Mouse (Mus musculus) myocyte (in vitro differentiated cells): Measurements from ENCODE around the gene Stx4a. TPM values are rescaled to one million over a fixed set of nuclear protein-coding genes. Genes with fewer than 3 reads are reported as not detected.

Source experiments
- H3K27me3 ChIP-seq: one replicate; pipeline ENCODE4 v1.6.1; 2011; ENCODE audit not compliant: control insufficient read depth, insufficient read depth, insufficient read length
- H3K36me3 ChIP-seq: one replicate; pipeline ENCODE4 v1.6.1; 2011; ENCODE audit not compliant: control insufficient read depth, insufficient read depth
- H3K4me2 ChIP-seq: one replicate; pipeline ENCODE4 v1.6.1; 2011; ENCODE audit warnings: low read depth, control low read depth
- H3K4me3 ChIP-seq: one replicate; pipeline ENCODE4 v1.5.1; 2011; ENCODE audit warnings: mild to moderate bottlenecking, control low read depth, moderate library complexity
- H3K79me2 ChIP-seq: one replicate; pipeline ENCODE4 v1.6.1; 2011; ENCODE audit not compliant: control insufficient read depth, insufficient read depth
- H3ac ChIP-seq: one replicate; pipeline ENCODE4 v1.6.1; 2011; ENCODE audit not compliant: control insufficient read depth, insufficient read length
- CEBPB ChIP-seq: IDR thresholded peaks from 2 replicates; pipeline ENCODE4 v1.6.1; 2011; ENCODE audit warnings: mild to moderate bottlenecking, moderate library complexity; ENCODE audit not compliant: poor library complexity, insufficient read depth, severe bottlenecking
- E2F4 ChIP-seq: IDR thresholded peaks from one replicate; pipeline ENCODE4 v1.6.1; 2011; ENCODE audit warnings: mild to moderate bottlenecking, control low read depth, moderate library complexity; ENCODE audit not compliant: insufficient read depth
- MAX ChIP-seq: IDR thresholded peaks from one replicate; pipeline ENCODE4 v1.6.1; 2011; ENCODE audit warnings: low read depth, mild to moderate bottlenecking, control low read depth
- MYOD1 ChIP-seq, 3 experiments: IDR thresholded peaks; one replicate each; pipeline ENCODE4 v1.6.1; 2011; ENCODE audit warnings: control low read depth in 2 of 3, low read depth in 2 of 3, mild to moderate bottlenecking in 2 of 3, moderate library complexity in 1 of 3; ENCODE audit not compliant: insufficient read length in 2 of 3, control insufficient read depth in 1 of 3
- MYOG ChIP-seq, 3 experiments: IDR thresholded peaks; one replicate each; pipeline ENCODE4 v1.6.1; 2011; ENCODE audit warnings: control low read depth in 2 of 3, low read depth in 2 of 3, mild to moderate bottlenecking in 2 of 3; ENCODE audit not compliant: insufficient read length in 2 of 3, control insufficient read depth in 1 of 3, insufficient read depth in 1 of 3
- POLR2A ChIP-seq: IDR thresholded peaks from one replicate; pipeline ENCODE4 v1.6.1; 2011; ENCODE audit warnings: low read depth, mild to moderate bottlenecking, control low read depth, moderate library complexity; ENCODE audit not compliant: insufficient read length
- POLR2AphosphoS2 ChIP-seq: IDR thresholded peaks from one replicate; pipeline ENCODE4 v1.6.1; 2011; ENCODE audit warnings: low read depth, control low read depth; ENCODE audit not compliant: insufficient read length
- REST ChIP-seq: IDR thresholded peaks from one replicate; pipeline ENCODE4 v1.6.1; 2011; ENCODE audit warnings: mild to moderate bottlenecking, control low read depth, moderate library complexity; ENCODE audit not compliant: insufficient read depth, insufficient read length
- SRF ChIP-seq: IDR thresholded peaks from one replicate; pipeline ENCODE4 v1.6.1; 2011; ENCODE audit warnings: low read depth; ENCODE audit not compliant: control insufficient read depth, insufficient read length
- TCF12 ChIP-seq: IDR thresholded peaks from one replicate; pipeline ENCODE4 v1.6.1; 2011; ENCODE audit warnings: mild to moderate bottlenecking, control low read depth; ENCODE audit not compliant: poor library complexity, insufficient read depth, severe bottlenecking
- TCF3 ChIP-seq: IDR thresholded peaks from one replicate; pipeline ENCODE4 v1.6.1; 2011; ENCODE audit warnings: low read depth, control low read depth; ENCODE audit not compliant: insufficient read length
- USF1 ChIP-seq: IDR thresholded peaks from one replicate; pipeline ENCODE4 v1.6.1; 2011; ENCODE audit warnings: low read depth, mild to moderate bottlenecking, control low read depth, moderate library complexity
- polyA plus RNA-seq: library from polyadenylated mRNA; unstranded; fragments of >200 nt; fragmentation: generic; extraction: Trizol; gene quantifications from one replicate; pipeline ENCODE4 v1.2.1, GENCODE M21; 2012; ENCODE audit warnings: missing spikeins

Stx4a gene
- polyA plus RNA-seq, 1 experiment, result 73.0 TPM

- Histone ChIP-seq H3K36me3 (no peaks in the 10 kb centered on the region), H3K4me2 (peak overlapping the region; percentile 27), H3K79me2 (no peaks in the 10 kb centered on the region), H3K4me3 (no peak overlapping the region), H3K27me3 (no peaks in the 10 kb centered on the region), H3ac (no peak overlapping the region)
- TF ChIP-seq TCF12, result no peak
- no peak for TF ChIP-seq USF1
- TF ChIP-seq SRF, result no peak
- no peak for TF ChIP-seq MAX
- TF ChIP-seq POLR2AphosphoS2, result no peak
- TF ChIP-seq TCF3, result no peak
- no peak for TF ChIP-seq POLR2A
- no peak for TF ChIP-seq MYOG (IDR thresholded peaks at IDR 0.05; ENCODE audit: control insufficient read depth in 1 of 3, insufficient read depth in 1 of 3, insufficient read length in 2 of 3, low read depth in 2 of 3)
- no peak for TF ChIP-seq MYOD1 (IDR thresholded peaks at IDR 0.05; ENCODE audit: control insufficient read depth in 1 of 3, insufficient read length in 2 of 3, low read depth in 2 of 3)
- no peak for TF ChIP-seq REST
These were observed 9.7 kb upstream of the Stx4a start for GRCm38 (mm10) chr7:127814241-127814921.

- Histone ChIP-seq H3K36me3 (no peaks in the 10 kb centered on the region), H3K4me2 (no peak overlapping the region), H3ac (no peak overlapping the region), H3K4me3 (no peak overlapping the region), H3K79me2 (no peaks in the 10 kb centered on the region), H3K27me3 (no peaks in the 10 kb centered on the region)
- TF ChIP-seq SRF (no peak), REST (no peak), TCF3 (no peak), POLR2A (no peak), E2F4 (no peak), USF1 (no peak), TCF12 (no peak), MYOD1 (IDR thresholded peaks at IDR 0.05; ENCODE audit: control insufficient read depth in 1 of 3, insufficient read length in 2 of 3, low read depth in 2 of 3) (no peak), CEBPB (no peak), MAX (no peak), POLR2AphosphoS2 (no peak)
These were observed 8.9 kb upstream of the Stx4a start for GRCm38 (mm10) chr7:127815116-127815665.

GRCm38 (mm10) chr7:127815954-127816821 lies 7.9 kb upstream of the Stx4a start:
- Histone ChIP-seq H3K27me3 (no peaks in the 10 kb centered on the region), H3K79me2 (no peaks in the 10 kb centered on the region), H3K4me2 (peak overlapping the region; percentile 48), H3K36me3 (no peaks in the 10 kb centered on the region), H3K4me3 (no peak overlapping the region), H3ac (no peak overlapping the region)
- TF ChIP-seq MYOD1 (IDR thresholded peaks at IDR 0.05; ENCODE audit: control insufficient read depth in 1 of 3, insufficient read length in 2 of 3, low read depth in 2 of 3) (peak in 2 of 3 experiments; percentile 60 to 80), MYOG (IDR thresholded peaks at IDR 0.05; ENCODE audit: control insufficient read depth in 1 of 3, insufficient read depth in 1 of 3, insufficient read length in 2 of 3, low read depth in 2 of 3) (peak in 2 of 3 experiments; percentile 36 to 82), USF1 (no peak)

- H3K79me2 ChIP-seq, result no peaks in the 10 kb centered on the region
- TF ChIP-seq REST (no peak), SRF (no peak), MYOD1 (IDR thresholded peaks at IDR 0.05; ENCODE audit: control insufficient read depth in 1 of 3, insufficient read length in 2 of 3, low read depth in 2 of 3) (no peak), POLR2AphosphoS2 (no peak), E2F4 (no peak), TCF3 (no peak), CEBPB (no peak), TCF12 (no peak), POLR2A (no peak), USF1 (no peak), MYOG (IDR thresholded peaks at IDR 0.05; ENCODE audit: control insufficient read depth in 1 of 3, insufficient read depth in 1 of 3, insufficient read length in 2 of 3, low read depth in 2 of 3) (no peak), MAX (no peak)
- no peak overlapping the region for H3ac ChIP-seq
- no peak overlapping the region for H3K4me2 ChIP-seq
- H3K4me3 ChIP-seq, result no peak overlapping the region
- H3K36me3 ChIP-seq, result no peaks in the 10 kb centered on the region
- no peaks in the 10 kb centered on the region for H3K27me3 ChIP-seq
These were observed 7.0 kb upstream of the Stx4a start for GRCm38 (mm10) chr7:127817053-127817452.
